Mouse (Mus musculus) cortical plate, adult 2 months (tissue): Measurements from ENCODE around the gene Exosc10. TPM values are rescaled to one million over a fixed set of nuclear protein-coding genes. Genes with fewer than 3 reads are reported as not detected.

Experiments
- H3K27ac ChIP-seq: fragments of 200-500 bp; 2 replicates; pipeline ENCODE4 v1.5.1; 2012; ENCODE audit warnings: low read length, control low read depth, inconsistent platforms; ENCODE audit not compliant: insufficient read depth
- H3K4me1 ChIP-seq: fragments of 200-500 bp; 2 replicates; pipeline ENCODE4 v1.6.1; 2011; ENCODE audit warnings: low read length; ENCODE audit not compliant: control insufficient read depth, insufficient read depth
- H3K4me3 ChIP-seq: fragments of 200-500 bp; 2 replicates; pipeline ENCODE4 v1.5.1; 2011; ENCODE audit warnings: mild to moderate bottlenecking, low read length, control low read depth; ENCODE audit not compliant: insufficient read depth
- CTCF ChIP-seq: fragments of 200-500 bp; IDR thresholded peaks from 2 replicates; pipeline ENCODE4 v1.5.1; 2011; ENCODE audit warnings: mild to moderate bottlenecking, control low read depth, low read length; ENCODE audit not compliant: insufficient read depth; ENCODE audit errors: extremely low read depth
- POLR2A ChIP-seq: fragments of 200-500 bp; IDR thresholded peaks from 2 replicates; pipeline ENCODE4 v1.6.1; 2011; ENCODE audit warnings: mild to moderate bottlenecking, low read length, control low read depth; ENCODE audit not compliant: insufficient read depth; ENCODE audit errors: extremely low read depth
- polyA plus RNA-seq: library from polyadenylated mRNA; depleted of rRNA; stranded (reverse); fragments of >200 nt; gene quantifications from 2 replicates; pipeline ENCODE4 v1.2.3, GENCODE M21; 2012

Exosc10 gene
- polyA plus RNA-seq, 1 experiment = 38.4 TPM

DNA sequence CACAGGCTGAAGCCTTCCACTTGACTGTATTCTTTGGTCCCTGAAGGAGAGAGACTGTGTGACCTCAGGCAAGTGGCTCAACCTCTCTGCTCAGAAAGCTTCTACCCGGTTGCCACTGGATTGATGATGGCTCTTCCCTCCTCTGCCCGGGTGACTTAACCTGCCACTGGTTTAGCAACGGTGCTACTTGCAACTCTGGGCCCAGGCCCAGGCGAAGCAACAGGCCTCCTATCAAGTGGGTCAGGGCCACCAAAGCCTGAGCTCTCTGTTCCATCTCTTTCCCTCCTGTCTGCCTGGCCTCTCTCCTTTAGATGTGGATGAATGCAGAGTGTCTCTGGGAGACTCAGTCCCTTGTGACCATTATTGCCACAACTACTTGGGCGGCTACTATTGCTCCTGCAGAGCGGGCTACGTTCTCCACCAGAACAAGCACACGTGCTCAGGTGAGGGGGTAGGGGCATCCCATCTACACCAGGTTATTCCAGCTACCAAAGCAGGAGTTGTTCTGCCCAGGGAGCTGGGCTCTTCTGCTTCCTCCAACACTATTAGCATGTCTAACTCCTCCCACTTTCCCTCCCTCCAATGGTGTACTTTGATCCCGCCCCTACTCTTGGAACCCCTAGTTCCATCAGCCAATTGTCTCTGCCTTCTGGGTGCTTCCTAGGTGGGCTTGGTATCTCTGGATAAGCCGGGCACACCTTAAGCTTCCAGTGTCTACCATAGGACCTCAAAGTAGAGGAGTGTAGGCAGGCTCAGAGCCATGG is 45.3 kb downstream of the Exosc10 start:
- peaks cover 1% of the 10 kb centered on the region for H3K4me1 ChIP-seq
- no peak overlapping the region for H3K4me3 ChIP-seq
- peak overlapping the region; percentile 24 for H3K27ac ChIP-seq
- TF ChIP-seq POLR2A (no peak), CTCF (no peak)

DNA sequence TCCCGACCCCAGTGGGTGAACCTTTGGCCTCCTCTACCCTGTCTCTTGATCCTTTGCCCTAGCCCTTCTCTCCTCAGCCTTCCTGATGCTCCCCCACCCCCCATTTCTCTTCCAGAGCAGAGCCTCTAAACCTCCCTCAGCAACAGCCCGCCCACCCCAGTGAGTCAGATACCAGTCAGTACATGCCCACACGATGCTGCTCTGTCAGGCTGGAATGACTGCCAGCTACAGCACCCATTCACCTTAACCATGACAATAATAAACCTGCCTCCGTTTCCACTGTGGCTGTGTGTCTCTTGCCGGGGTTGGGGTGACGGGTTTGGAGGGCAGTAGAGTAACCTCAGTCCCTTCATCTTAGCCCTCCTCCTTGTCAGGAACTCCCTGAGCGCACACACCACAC is 45.9 kb downstream of the Exosc10 start:
- Histone ChIP-seq H3K4me1 (peaks cover 1% of the 10 kb centered on the region), H3K4me3 (no peak overlapping the region), H3K27ac (peak overlapping the region; percentile 30)
- TF ChIP-seq POLR2A (0 out of 2 replicates have a peak, but pooled peaks have one; percentile 15), CTCF (no peak)

DNA sequence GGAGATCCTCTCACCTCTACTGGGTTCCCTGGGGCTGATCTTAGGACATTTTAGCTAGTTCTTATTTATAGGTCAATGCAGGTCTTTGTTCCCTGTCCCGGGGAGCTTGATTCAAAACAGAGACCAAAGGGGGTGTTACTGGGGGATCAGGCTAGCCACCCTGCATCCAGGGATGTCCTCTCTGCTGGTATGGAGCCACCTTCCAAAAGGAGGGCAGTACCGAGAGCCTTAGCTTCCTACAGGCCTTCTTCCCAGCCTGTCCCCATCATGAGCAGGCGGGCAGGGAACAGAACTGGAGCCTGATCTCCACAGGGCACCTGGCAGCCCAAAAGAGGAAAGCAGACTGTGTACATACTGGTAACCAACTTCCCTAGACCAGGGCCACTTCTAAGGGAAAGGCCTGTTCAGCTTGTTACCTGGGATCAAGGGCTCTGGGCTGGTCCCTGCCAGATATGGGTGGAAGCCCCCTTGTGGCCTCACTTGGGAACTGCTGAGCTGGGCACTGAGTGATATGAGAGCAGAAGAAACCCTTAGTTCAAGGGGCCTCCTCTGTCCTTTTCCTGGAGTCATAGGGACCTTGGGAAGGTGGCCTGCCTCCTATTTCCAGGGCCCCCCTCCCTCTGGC is 46.4 kb downstream of the Exosc10 start:
- H3K4me1 ChIP-seq = peaks cover 1% of the 10 kb centered on the region
- H3K4me3 ChIP-seq = no peak overlapping the region
- TF ChIP-seq POLR2A (no peak), CTCF (peak; percentile 56)
- H3K27ac ChIP-seq = peak overlapping the region; percentile 30; the same call in 1 of the 2 replicates

DNA sequence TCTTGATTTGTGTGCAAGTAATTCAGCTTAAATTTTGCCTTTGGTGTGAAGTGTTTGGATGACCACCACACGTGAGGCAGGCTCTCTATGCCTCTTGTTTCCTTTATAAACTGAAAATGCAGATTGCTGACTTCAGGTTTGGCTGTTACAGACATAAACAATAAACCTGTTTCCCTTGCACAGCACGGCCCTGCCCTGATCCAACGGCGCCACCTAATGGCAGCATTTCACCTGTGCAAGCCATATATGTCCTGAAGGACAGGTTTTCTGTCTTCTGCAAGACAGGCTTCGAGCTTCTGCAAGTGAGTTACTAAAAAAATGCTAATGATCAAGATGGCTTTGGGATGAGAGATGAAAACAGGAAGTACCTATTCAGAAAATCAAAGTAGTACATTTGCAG is 49.5 kb downstream of the Exosc10 start:
- H3K27ac ChIP-seq = no peak overlapping the region
- peak; percentile 85 for TF ChIP-seq CTCF
- no peak for TF ChIP-seq POLR2A
- H3K4me1 ChIP-seq = peaks cover 1% of the 10 kb centered on the region
- H3K4me3 ChIP-seq = no peak overlapping the region

DNA sequence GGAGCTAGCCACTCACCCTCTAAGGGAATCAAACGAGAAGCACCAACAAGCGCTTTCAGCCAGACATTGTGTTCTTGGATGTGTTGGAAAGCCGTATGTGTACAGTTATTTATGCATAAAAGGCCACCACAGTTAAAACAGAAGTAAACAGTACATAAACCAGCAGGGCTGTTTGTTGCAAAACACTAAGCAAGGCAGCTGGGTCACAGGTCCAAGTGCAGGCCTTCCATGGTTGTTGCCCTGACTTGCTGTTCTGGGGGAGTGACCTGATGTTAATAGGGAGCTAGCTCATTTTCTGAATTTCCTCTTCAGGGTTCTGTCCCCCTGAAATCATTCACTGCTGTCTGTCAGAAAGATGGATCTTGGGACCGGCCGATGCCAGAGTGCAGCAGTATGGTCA is 51.6 kb downstream of the Exosc10 start:
- no peak for TF ChIP-seq POLR2A
- no peak for TF ChIP-seq CTCF
- no peaks in the 10 kb centered on the region for H3K4me1 ChIP-seq
- H3K4me3 ChIP-seq = no peak overlapping the region
- no peak overlapping the region for H3K27ac ChIP-seq

DNA sequence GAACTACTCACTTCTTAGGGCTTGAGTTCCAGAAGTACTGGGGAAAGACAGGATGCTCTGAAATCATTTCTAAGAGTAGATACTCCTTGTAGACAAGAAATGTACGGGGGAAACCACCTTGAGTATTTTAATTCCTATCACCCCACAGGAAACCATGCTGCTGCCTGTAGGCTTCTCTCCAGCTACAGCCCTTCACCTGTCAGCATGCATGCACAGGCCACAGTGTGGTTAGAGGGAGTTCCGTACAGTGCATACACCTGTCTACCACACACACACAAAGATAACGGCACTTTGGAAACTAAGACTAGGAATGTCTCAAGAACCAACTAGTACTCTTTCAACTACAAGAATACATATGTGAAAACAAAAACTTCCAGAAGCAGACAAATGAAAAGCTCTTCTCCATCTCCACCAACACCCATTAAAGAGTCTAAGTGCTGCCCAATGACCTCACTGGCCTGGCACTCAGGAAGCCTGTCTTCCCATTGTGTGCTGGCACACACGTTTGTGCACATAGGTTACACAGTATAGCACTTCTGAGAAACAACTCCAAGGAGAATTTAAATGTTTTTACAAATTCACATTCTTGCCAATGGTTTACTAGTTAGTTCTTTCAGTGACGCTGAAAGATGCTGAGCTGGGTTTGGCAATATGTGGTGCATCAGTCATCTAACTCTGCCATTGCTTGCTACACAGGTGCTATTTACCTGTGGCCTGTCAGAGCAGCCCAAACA is 52.6 kb downstream of the Exosc10 start:
- Histone ChIP-seq H3K4me1 (no peaks in the 10 kb centered on the region), H3K27ac (no peak overlapping the region), H3K4me3 (no peak overlapping the region)
- TF ChIP-seq CTCF (no peak), POLR2A (no peak)

DNA sequence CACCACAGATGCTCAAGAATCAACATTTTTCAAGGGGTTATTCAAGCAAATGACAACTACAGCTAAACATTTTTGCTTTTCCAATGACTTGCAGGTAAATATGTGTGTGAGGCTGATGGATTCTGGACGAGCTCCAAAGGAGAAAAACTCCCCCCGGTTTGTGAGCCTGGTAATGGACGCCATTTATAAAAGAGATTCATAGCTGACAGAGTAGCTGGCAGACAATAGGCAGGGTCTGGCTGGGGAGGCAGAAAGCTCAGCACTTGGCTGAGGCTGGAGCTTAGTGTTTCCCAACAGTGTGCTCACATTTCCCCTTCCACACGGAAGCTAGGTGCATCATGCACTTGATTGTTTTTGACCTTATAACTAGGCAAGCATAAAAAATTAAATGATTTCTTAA is 54.3 kb downstream of the Exosc10 start:
- H3K4me1 ChIP-seq = no peaks in the 10 kb centered on the region
- H3K4me3 ChIP-seq = no peak overlapping the region
- TF ChIP-seq CTCF = no peak
- H3K27ac ChIP-seq = no peak overlapping the region

DNA sequence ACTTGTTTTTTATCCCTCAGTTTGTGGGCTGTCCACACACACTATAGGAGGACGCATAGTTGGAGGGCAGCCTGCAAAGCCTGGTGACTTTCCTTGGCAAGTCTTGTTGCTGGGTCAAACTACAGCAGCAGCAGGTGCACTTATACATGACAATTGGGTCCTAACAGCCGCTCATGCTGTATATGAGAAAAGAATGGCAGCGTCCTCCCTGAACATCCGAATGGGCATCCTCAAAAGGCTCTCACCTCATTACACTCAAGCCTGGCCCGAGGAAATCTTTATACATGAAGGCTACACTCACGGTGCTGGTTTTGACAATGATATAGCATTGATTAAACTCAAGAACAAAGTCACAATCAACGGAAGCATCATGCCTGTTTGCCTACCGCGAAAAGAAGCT is 55.5 kb downstream of the Exosc10 start:
- Histone ChIP-seq H3K4me3 (no peak overlapping the region), H3K4me1 (no peaks in the 10 kb centered on the region), H3K27ac (no peak overlapping the region)
- TF ChIP-seq CTCF (no peak), POLR2A (no peak)

DNA sequence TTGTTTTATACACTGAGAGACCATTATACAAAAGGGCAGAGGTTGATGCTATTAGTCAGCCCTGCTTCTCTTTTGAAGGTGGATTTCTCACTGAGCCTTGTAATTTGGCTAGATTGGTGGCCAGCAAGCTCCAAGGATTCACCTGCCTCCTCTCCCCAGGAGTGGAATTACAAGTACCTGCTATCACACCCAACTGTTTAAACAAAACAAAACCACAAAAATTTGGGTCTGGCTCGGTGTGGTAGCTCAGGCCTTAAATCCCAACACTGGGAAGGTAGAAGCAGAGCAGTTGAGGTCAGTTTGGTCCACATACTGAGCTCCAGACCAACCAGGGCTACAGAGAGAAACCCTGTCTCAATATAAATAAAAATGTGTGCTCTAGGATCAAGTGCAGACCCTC is 61.6 kb downstream of the Exosc10 start:
- peaks cover 3% of the 10 kb centered on the region; the same call in 1 of the 2 replicates for H3K4me1 ChIP-seq
- H3K27ac ChIP-seq = no peak overlapping the region
- no peak overlapping the region for H3K4me3 ChIP-seq
- TF ChIP-seq POLR2A (no peak), CTCF (no peak)
